Mouse (Mus musculus) macrophage (primary cell): ENCODE data around the gene Gm15217. TPM values are rescaled to one million over a fixed set of nuclear protein-coding genes. Genes with fewer than 3 reads are reported as not detected.

Experiments
- H3K27ac ChIP-seq: fragments of 350-480 bp; formaldehyde crosslinking; 2 replicates; pipeline ENCODE4 v1.9.0; 2021
- H3K36me3 ChIP-seq: fragments of 350-480 bp; formaldehyde crosslinking; 2 replicates; pipeline ENCODE4 v1.9.0; 2021; ENCODE audit errors: inconsistent target
- H3K4me3 ChIP-seq: fragments of 350-480 bp; formaldehyde crosslinking; 2 replicates; pipeline ENCODE4 v1.9.0; 2021; ENCODE audit errors: inconsistent target
- H3K79me2 ChIP-seq: fragments of 350-480 bp; formaldehyde crosslinking; 2 replicates; pipeline ENCODE4 v1.9.0; 2021; ENCODE audit errors: inconsistent target
- WGBS: methylation state at CpG from one replicate; pipeline ENCODE4 v1.1.7; 2026; ENCODE audit warnings: inconsistent platforms; ENCODE audit not compliant: missing documents; 5-methylcytosine and 5-hydroxymethylcytosine counted together
- polyA plus RNA-seq: library from polyadenylated mRNA; stranded (reverse); fragments of 250-400 nt; gene quantifications from 3 replicates; pipeline ENCODE4 v1.2.4, GENCODE M21; 2018; ENCODE audit warnings: inconsistent platforms

Gm15217 gene
- polyA plus RNA-seq, 1 experiment from 2014 or later: not detected

DNA sequence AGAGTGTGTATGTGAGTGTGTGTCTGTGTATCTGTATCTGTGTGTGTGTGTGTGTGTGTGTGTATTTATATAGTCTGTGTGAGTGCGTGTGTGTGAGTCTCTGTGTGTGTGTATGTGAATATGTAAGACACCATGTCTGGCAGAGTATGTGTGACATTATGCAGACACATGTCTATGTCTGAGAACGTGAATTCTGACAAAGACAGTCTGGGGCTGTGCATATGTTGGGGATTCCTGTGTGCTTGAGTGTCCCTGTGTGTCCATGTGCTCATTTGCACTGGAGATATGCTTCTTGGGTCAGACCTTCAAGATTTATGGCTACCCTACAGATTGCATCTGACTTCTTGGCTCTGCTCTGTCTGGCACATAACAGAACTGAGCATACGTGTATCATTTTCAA is 42.6 kb downstream of the Gm15217 start:
- H3K79me2 ChIP-seq: no peaks in the 10 kb centered on the region
- no peaks in the 10 kb centered on the region for H3K36me3 ChIP-seq
- WGBS: 89% methylated on average over 3 of the region's 3 CpGs
- H3K27ac ChIP-seq: no peak overlapping the region
- H3K4me3 ChIP-seq: no peak overlapping the region

GRCm38 (mm10) chr14:46427251-46427650 is 48.0 kb downstream of the Gm15217 start:
- H3K27ac ChIP-seq: no peak overlapping the region
- no peaks in the 10 kb centered on the region for H3K36me3 ChIP-seq
- 94% methylated on average over 13 of the region's 13 CpGs for WGBS
- H3K4me3 ChIP-seq: no peak overlapping the region
- no peaks in the 10 kb centered on the region for H3K79me2 ChIP-seq

DNA sequence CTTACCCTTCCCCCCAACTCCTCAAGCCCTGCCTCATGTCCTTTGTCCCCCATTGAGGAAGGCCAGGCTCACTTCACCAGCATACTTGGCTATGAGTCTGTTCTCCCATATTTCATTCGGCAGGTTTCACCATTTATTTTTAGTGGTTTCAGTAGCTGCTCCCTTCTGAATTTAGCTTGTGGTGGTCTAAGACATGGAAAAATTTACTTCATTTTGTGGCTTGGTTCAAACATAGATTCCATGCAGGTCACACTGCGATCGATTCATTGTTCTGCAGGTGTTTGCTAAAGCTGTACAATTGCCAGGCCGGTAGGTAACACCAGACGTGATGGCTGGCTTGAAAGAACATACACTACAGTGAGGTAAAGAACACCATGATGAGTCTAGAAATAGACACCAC is 51.0 kb downstream of the Gm15217 start:
- WGBS: 93% methylated on average over 5 of the region's 5 CpGs
- Histone ChIP-seq H3K27ac (no peak overlapping the region), H3K79me2 (no peaks in the 10 kb centered on the region), H3K36me3 (no peaks in the 10 kb centered on the region), H3K4me3 (no peak overlapping the region)

Other genes starting within 250 kb of the Gm15217 start
- gene Bmp4, start 11.3 kb downstream of the Gm15217 start, polyA plus RNA-seq: not detected in 3 replicates